Mouse (Mus musculus): Measurements from ENCODE around the gene E4f1. TPM values are rescaled to one million over a fixed set of nuclear protein-coding genes. Genes with fewer than 3 reads are reported as not detected.

E4f1 gene
- polyA plus RNA-seq, 1 experiment from 2014 or later = 38.3 TPM

DNA sequence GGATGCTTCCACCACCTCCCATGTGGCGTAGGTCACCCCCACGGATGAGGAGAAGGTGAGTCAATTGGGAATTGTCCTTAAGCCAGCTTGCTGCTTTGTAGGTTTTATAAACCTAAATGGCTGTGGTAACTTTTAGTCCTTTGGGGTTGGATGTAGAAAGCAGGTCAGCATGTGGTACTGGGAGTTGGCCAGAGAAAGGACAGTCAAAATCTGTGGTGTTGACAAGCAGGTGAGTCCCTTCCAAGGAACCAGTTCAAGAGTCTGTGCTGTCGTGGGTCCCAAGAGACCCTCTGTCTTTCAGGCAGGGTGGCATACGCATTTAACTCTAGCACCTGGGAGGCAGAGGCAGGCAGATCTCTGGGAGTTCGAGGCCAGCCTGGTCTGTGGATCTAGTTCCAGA, 45.6 kb downstream of the E4f1 start:
- Histone ChIP-seq H3K9me3 (no peaks in the 10 kb centered on the region), H3K4me1 (peaks cover 16% of the 10 kb centered on the region), H3K4me2 (replicated peaks) (no peak overlapping the region), H3K27me3 (no peaks in the 10 kb centered on the region), H3K27ac (no peak overlapping the region), H3K4me3 (no peak overlapping the region), H3K9ac (no peak overlapping the region), H3K36me3 (peaks cover 58% of the 10 kb centered on the region)
- ATAC-seq (ENCODE audit: low FRiP score, low read depth) = no peak
- WGBS = 95% methylated on average over 5 of the region's 5 CpGs

- peaks cover 71% of the 10 kb centered on the region for H3K36me3 ChIP-seq
- no peak for ATAC-seq (ENCODE audit: low FRiP score, low read depth)
- no peaks in the 10 kb centered on the region for H3K27me3 ChIP-seq
- no peak overlapping the region for H3K4me2 ChIP-seq (replicated peaks)
- no peak overlapping the region for H3K27ac ChIP-seq
- no peaks in the 10 kb centered on the region for H3K9me3 ChIP-seq
- WGBS = 89% methylated on average over 4 of the region's 4 CpGs
- H3K9ac ChIP-seq = peak overlapping the region; percentile 19; the same call in 1 of the 2 replicates
- H3K4me3 ChIP-seq = no peak overlapping the region
- H3K4me1 ChIP-seq = peaks cover 8% of the 10 kb centered on the region
Measured at GRCm38 (mm10) chr17:24423114-24423513, 47.0 kb downstream of the E4f1 start.

DNA sequence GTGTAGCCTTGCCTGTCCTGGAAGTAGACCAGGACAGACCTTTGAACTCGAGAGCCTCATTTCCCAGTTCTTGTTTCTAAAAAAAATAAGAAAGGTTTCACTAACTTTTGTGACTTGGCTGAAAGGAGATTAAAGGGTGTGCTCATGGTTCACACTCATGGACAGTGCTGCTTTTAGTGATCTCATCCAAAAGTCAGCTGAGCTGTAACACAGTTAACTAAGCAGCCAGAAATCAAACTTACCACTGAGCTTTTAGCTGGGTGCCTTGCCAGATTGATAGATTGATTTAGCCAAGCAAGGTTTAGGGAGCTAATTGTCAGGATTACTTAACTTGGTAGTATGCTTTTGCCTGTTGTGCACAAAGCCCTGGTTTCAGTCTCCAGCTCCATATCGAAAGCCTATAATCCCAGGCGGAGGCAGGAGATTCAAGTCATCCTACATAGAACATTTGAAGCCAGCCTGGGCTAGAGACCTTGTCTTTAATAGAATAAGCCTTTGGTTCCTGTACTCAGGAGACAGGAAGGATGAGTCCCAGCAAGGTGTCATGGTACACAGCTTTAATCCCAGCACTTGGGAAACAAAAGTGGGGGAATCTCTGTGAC, 54.0 kb downstream of the E4f1 start:
- Histone ChIP-seq H3K4me3 (peak overlapping the region; percentile 84), H3K4me1 (peaks cover 37% of the 10 kb centered on the region), H3K36me3 (peaks cover 60% of the 10 kb centered on the region), H3K27me3 (no peaks in the 10 kb centered on the region), H3K4me2 (replicated peaks) (peak overlapping the region; percentile 99), H3K27ac (no peak overlapping the region), H3K9me3 (no peaks in the 10 kb centered on the region), H3K9ac (peak overlapping the region; percentile 98)
- WGBS = 90% methylated on average over 3 of the region's 3 CpGs
- no peak for ATAC-seq (ENCODE audit: low FRiP score, low read depth)

GRCm38 (mm10) chr17:24415011-24415410, 55.1 kb downstream of the E4f1 start:
- Histone ChIP-seq H3K4me3 (peak overlapping the region; percentile 84), H3K9me3 (no peaks in the 10 kb centered on the region), H3K9ac (peak overlapping the region; percentile 98), H3K4me2 (replicated peaks) (peak overlapping the region; percentile 99), H3K27me3 (no peaks in the 10 kb centered on the region), H3K27ac (peak overlapping the region; percentile 94; the same call in 1 of the 2 replicates), H3K36me3 (peaks cover 60% of the 10 kb centered on the region), H3K4me1 (peaks cover 37% of the 10 kb centered on the region)
- WGBS = under 1% methylated on average over 21 of the region's 21 CpGs
- no peak for ATAC-seq (ENCODE audit: low FRiP score, low read depth)

- Histone ChIP-seq H3K27ac (peak within 1 kb of the TSS; percentile 94), H3K36me3 (peaks cover 60% of the 10 kb centered on the region), H3K4me3 (peak within 1 kb of the TSS; percentile 84), H3K4me2 (replicated peaks) (peak within 1 kb of the TSS; percentile 99), H3K4me1 (peaks cover 37% of the 10 kb centered on the region), H3K9me3 (no peaks in the 10 kb centered on the region), H3K9ac (peak within 1 kb of the TSS; percentile 98), H3K27me3 (no peaks in the 10 kb centered on the region)
- peak; percentile 94 for ATAC-seq (ENCODE audit: low FRiP score, low read depth)
- WGBS = under 1% methylated on average over 64 of the region's 64 CpGs
Measured at GRCm38 (mm10) chr17:24414230-24414976, 55.7 kb downstream of the E4f1 start, which contains the start of gene Rnps1. Gene Rnps1 (plus strand): TSS chr17:24414565.

GRCm38 (mm10) chr17:24413557-24414211, 56.4 kb downstream of the E4f1 start:
- peak overlapping the region; percentile 73 for H3K9ac ChIP-seq
- ATAC-seq (ENCODE audit: low FRiP score, low read depth) = peak; percentile 48; the same call in 1 of the 2 replicates
- peak overlapping the region; percentile 78 for H3K4me2 ChIP-seq (replicated peaks)
- peak overlapping the region; percentile 84 for H3K4me3 ChIP-seq
- WGBS = 33% methylated on average over 22 of the region's 22 CpGs
- peak overlapping the region; percentile 80 for H3K27ac ChIP-seq
- no peaks in the 10 kb centered on the region for H3K9me3 ChIP-seq
- H3K36me3 ChIP-seq = peaks cover 60% of the 10 kb centered on the region
- H3K4me1 ChIP-seq = peaks cover 37% of the 10 kb centered on the region
- no peaks in the 10 kb centered on the region for H3K27me3 ChIP-seq

DNA sequence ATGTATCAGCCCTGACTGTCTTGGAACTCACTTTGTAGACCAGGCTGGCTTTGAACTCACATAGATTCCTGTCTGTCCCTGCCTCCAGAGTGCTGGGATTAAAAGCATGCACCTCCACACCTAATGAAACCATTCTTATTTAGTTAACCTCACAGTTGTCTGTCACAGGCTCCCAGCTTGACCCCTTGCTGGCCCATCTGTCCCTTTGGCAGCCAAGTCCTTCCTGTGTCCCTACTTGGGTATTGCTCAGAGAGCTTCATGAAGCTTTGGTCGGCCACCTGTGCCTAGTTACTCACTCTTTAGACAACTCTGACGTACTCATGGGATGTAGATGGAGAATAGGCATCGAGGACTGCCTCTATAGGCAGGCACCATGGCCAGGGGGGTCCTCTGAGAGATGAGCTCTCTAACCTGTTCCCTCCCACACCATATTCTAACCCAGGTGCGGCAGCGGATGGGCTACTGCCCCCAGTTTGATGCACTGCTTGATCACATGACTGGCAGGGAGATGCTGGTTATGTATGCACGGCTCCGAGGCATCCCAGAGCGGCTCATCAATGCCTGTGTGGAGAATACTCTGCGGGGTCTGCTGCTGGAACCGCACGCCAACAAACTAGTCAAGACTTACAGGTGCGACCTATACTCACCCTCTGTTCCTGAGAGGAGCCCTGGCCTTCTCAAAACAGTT, 62.9 kb downstream of the E4f1 start:
- Histone ChIP-seq H3K9me3 (no peaks in the 10 kb centered on the region), H3K9ac (no peak overlapping the region), H3K36me3 (peaks cover 57% of the 10 kb centered on the region), H3K27me3 (no peaks in the 10 kb centered on the region), H3K27ac (no peak overlapping the region), H3K4me3 (no peak overlapping the region), H3K4me1 (no peaks in the 10 kb centered on the region), H3K4me2 (replicated peaks) (no peak overlapping the region)
- WGBS = 84% methylated on average over 12 of the region's 12 CpGs
- no peak for ATAC-seq (ENCODE audit: low FRiP score, low read depth)

DNA sequence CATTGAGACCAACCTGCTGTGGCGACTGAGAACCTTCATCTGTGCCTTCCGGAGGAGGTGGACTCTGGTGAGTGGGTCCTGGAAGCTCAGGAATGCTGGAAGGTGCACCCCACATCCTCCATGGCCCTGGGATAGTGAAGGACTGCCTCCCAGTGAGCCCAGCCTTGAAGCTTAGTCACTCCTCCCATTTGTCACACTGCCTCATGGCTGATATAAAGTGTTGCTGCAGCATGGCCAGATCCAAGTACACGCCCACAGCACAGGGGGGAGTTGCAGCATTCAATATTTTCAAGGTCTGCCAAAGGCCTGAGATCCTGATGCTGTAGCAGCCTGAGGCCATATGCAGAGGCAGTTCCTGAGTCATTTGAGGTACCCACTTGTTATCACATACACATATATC, 67.7 kb downstream of the E4f1 start:
- WGBS = 63% methylated on average over 3 of the region's 3 CpGs
- ATAC-seq (ENCODE audit: low FRiP score, low read depth) = no peak
- no peak overlapping the region for H3K4me2 ChIP-seq (replicated peaks)
- H3K36me3 ChIP-seq = peaks cover 15% of the 10 kb centered on the region; the same call in 1 of the 2 replicates
- H3K4me3 ChIP-seq = no peak overlapping the region
- no peaks in the 10 kb centered on the region for H3K4me1 ChIP-seq
- H3K9me3 ChIP-seq = no peaks in the 10 kb centered on the region
- H3K9ac ChIP-seq = no peak overlapping the region
- no peaks in the 10 kb centered on the region for H3K27me3 ChIP-seq
- H3K27ac ChIP-seq = no peak overlapping the region

DNA sequence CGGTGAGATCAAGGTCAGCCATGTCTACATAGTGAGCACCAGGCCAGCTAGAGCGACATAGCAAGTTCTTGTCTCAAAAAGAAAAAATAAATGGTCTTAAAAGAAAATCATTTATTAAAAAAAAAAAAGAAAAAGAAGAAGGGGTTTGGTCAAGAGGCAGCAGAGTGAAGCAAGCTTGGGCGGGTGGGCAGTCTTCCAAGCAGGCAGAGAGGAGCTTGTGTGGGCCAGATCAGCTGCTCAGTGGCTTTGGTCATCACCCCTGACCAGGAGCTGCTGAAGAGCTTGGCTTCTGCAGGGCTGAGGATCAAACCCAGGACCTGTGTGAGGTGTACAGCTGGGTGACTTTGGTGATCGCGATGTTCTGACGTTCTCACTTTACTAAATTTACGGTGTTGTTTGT, 75.7 kb downstream of the E4f1 start:
- ATAC-seq (ENCODE audit: low FRiP score, low read depth) = no peak
- no peak overlapping the region for H3K27ac ChIP-seq
- no peaks in the 10 kb centered on the region for H3K36me3 ChIP-seq
- no peak overlapping the region for H3K4me3 ChIP-seq
- no peak overlapping the region for H3K9ac ChIP-seq
- no peaks in the 10 kb centered on the region for H3K27me3 ChIP-seq
- no peak overlapping the region for H3K4me2 ChIP-seq (replicated peaks)
- WGBS = 83% methylated on average over 7 of the region's 7 CpGs
- no peaks in the 10 kb centered on the region for H3K4me1 ChIP-seq
- H3K9me3 ChIP-seq = no peaks in the 10 kb centered on the region
